Mouse (Mus musculus): ENCODE measurements around the gene Sval2. TPM values are rescaled to one million over a fixed set of nuclear protein-coding genes. Genes with fewer than 3 reads are reported as not detected.

Sval2 gene
- not detected in 2 replicates for polyA plus RNA-seq (2014; fragmentation: Nextera tagmentation; extraction: Ambion mirVana)

DNA sequence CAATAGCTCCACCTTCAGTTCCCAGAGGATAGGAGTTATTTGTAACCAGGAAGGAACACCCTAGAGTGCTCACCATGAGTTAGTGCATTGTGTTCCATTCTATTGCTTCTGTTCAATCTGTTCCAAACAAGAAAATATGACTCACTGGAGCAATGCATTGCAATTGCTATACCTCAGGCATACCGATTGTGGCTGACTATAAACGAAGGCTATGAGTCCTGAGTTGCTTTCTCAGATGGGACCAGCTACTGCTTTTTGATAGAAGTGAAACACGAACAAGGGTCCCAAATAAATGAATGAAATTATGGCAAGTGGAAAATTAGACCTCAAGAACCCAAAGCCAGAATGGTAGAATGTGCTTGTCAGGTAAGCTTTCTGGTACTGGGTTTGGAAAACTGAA, at the start of gene Sval2:
Gene Sval2 (plus strand): TSS at position 301 of the 400 bp plus-strand sequence.
- no peak for ATAC-seq (ENCODE audit: low FRiP score)
- Histone ChIP-seq H3K4me1 (ENCODE audit: control insufficient read depth, insufficient read depth, low read length) (no peaks in the 10 kb centered on the region), H3K9ac (ENCODE audit: low read length) (no peak within 1 kb of the TSS), H3K27me3 (ENCODE audit: control insufficient read depth, insufficient read depth, low read length) (no peaks in the 10 kb centered on the region), H3K9me3 (ENCODE audit: control insufficient read depth, low read length) (no peaks in the 10 kb centered on the region), H3K27ac (ENCODE audit: low read depth, low read length) (no peak within 1 kb of the TSS), H3K4me3 (ENCODE audit: low read depth, low read length) (no peak within 1 kb of the TSS), H3K4me2 (no peak within 1 kb of the TSS), H3K36me3 (ENCODE audit: control insufficient read depth, insufficient read depth, low read length) (no peaks in the 10 kb centered on the region)
- DNase-seq (ENCODE audit: low spot score, missing footprints) = no peak
- 89% methylated on average over 3 of the region's 3 CpGs for WGBS

DNA sequence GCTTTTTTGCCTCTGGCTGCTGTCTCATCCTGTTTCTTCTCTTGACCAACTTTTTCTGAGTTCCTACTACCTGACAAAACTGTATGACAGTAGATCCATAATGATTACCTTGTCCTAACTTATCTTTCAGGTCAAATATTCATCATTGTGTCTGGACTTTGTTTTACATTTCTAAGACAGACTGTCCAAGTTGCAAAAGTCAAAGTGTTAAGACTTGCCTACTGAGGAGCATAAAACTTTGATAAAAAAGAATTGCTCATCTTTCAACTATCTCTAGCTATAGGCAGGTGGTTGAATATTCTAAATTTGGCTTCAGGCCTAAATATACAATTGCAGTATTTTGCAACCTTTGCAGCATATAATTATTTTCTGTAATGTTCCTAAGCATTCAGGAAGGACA, 28.7 kb upstream of the Sval2 start:
- no peak overlapping the region for H3K27ac ChIP-seq (ENCODE audit: low read depth, low read length)
- H3K36me3 ChIP-seq (ENCODE audit: control insufficient read depth, insufficient read depth, low read length) = no peaks in the 10 kb centered on the region
- H3K4me2 ChIP-seq = no peak overlapping the region
- no peaks in the 10 kb centered on the region for H3K9me3 ChIP-seq (ENCODE audit: control insufficient read depth, low read length)
- ATAC-seq (ENCODE audit: low FRiP score) = no peak
- no peak for DNase-seq (ENCODE audit: low spot score, missing footprints)
- H3K4me3 ChIP-seq (ENCODE audit: low read depth, low read length) = no peak overlapping the region
- no peak overlapping the region for H3K9ac ChIP-seq (ENCODE audit: low read length)
- no peaks in the 10 kb centered on the region for H3K4me1 ChIP-seq (ENCODE audit: control insufficient read depth, insufficient read depth, low read length)
- no peaks in the 10 kb centered on the region for H3K27me3 ChIP-seq (ENCODE audit: control insufficient read depth, insufficient read depth, low read length)

DNA sequence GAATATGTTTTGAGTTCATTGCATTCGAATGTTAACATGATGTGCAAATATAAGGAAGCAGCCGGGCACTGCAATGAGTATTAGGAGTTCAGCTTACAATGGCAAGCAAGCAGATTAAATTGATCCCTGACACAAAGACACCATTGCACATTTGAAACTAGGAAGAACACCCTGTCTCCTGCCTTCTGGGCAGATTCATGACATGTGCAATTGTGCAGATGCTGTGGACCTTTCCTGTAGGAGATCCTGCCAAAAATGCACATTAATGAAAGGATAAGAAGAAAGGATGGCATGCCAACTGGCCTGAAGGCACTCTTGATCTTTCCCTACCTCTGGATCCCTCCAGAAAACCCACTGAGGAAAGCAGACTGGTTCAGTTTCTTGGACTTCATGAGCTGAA, 23.3 kb upstream of the Sval2 start:
- no peak overlapping the region for H3K9ac ChIP-seq (ENCODE audit: low read length)
- H3K27ac ChIP-seq (ENCODE audit: low read depth, low read length) = no peak overlapping the region
- 73% methylated on average over 2 of the region's 2 CpGs for WGBS
- no peaks in the 10 kb centered on the region for H3K36me3 ChIP-seq (ENCODE audit: control insufficient read depth, insufficient read depth, low read length)
- no peak overlapping the region for H3K4me2 ChIP-seq
- ATAC-seq (ENCODE audit: low FRiP score) = no peak
- no peak overlapping the region for H3K4me3 ChIP-seq (ENCODE audit: low read depth, low read length)
- no peaks in the 10 kb centered on the region for H3K27me3 ChIP-seq (ENCODE audit: control insufficient read depth, insufficient read depth, low read length)
- no peaks in the 10 kb centered on the region for H3K4me1 ChIP-seq (ENCODE audit: control insufficient read depth, insufficient read depth, low read length)
- H3K9me3 ChIP-seq (ENCODE audit: control insufficient read depth, low read length) = no peaks in the 10 kb centered on the region
- no peak for DNase-seq (ENCODE audit: low spot score, missing footprints)

DNA sequence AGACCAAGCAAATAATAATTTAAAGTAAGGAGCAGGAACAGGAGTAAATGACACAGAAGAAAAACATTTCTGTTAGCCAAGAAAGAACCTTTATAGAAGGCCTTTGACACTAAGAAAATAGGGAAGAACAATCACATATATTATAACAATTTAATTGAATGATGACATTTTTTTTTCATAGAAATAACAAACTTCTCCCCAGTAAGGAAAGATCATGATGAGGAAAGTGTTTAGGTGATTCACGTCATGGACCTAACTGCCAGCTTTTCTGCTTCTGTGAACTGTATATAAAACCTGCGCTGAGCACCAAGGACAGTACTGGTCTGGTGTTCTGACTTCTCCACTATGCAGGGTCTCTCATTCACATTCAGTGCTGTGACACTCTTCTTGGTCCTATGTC, 5.6 kb upstream of the Sval2 start, which contains the start of gene Pip:
Gene Pip (plus strand): TSS at position 301 of the 400 bp plus-strand sequence.
- Histone ChIP-seq H3K27me3 (ENCODE audit: control insufficient read depth, insufficient read depth, low read length) (no peaks in the 10 kb centered on the region), H3K4me2 (no peak within 1 kb of the TSS), H3K36me3 (ENCODE audit: control insufficient read depth, insufficient read depth, low read length) (no peaks in the 10 kb centered on the region), H3K4me1 (ENCODE audit: control insufficient read depth, insufficient read depth, low read length) (no peaks in the 10 kb centered on the region), H3K4me3 (ENCODE audit: low read depth, low read length) (no peak within 1 kb of the TSS), H3K27ac (ENCODE audit: low read depth, low read length) (no peak within 1 kb of the TSS), H3K9me3 (ENCODE audit: control insufficient read depth, low read length) (no peaks in the 10 kb centered on the region), H3K9ac (ENCODE audit: low read length) (no peak within 1 kb of the TSS)
- WGBS = 87% methylated on average over 2 of the region's 2 CpGs
- ATAC-seq (ENCODE audit: low FRiP score) (no peak), DNase-seq (ENCODE audit: low spot score, missing footprints) (no peak)

DNA sequence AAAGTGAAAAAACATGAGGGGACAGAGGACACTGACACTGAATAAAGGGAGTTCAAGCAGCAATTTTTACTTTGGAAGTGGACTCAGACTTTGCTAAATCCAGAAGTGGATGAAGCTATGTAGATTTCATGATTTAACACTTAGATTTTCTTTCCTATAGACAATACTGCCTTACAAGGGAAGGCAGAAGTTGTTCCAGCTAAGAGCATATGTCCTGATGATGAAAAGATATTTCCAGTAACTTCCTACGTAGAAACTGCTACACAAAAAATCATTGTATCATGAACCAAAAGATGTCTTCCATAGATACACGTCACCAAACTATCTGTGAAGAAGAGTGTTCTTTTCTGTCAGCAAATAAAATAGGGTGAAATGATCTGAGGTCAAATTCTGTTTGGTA, 11.2 kb downstream of the Sval2 start:
- Histone ChIP-seq H3K9ac (ENCODE audit: low read length) (no peak overlapping the region), H3K36me3 (ENCODE audit: control insufficient read depth, insufficient read depth, low read length) (no peaks in the 10 kb centered on the region), H3K27me3 (ENCODE audit: control insufficient read depth, insufficient read depth, low read length) (no peaks in the 10 kb centered on the region), H3K4me1 (ENCODE audit: control insufficient read depth, insufficient read depth, low read length) (no peaks in the 10 kb centered on the region), H3K9me3 (ENCODE audit: control insufficient read depth, low read length) (no peaks in the 10 kb centered on the region), H3K4me2 (no peak overlapping the region), H3K4me3 (ENCODE audit: low read depth, low read length) (no peak overlapping the region), H3K27ac (ENCODE audit: low read depth, low read length) (no peak overlapping the region)
- DNase-seq (ENCODE audit: low spot score, missing footprints) (no peak), ATAC-seq (ENCODE audit: low FRiP score) (no peak)
- 83% methylated on average over 2 of the region's 2 CpGs for WGBS

DNA sequence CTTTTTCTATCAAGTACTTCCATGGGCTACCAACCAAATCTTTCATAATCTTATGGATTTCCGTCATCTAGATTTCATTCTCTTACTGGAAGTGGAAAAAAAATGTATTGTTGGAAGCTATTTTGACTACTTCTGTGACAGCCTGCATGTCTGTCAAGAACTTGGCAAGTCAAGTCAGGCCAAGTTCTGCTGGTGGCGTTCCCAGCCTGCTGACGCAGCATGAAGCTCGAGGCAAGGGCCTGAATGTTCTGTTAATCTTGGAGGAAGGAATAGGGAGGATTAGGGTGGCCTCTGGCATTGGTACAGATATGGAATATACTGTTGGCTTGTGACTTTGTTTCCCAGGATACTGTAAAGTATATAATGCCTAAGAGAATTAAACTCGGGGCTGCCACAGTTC, 58.8 kb downstream of the Sval2 start:
- no peak overlapping the region for H3K27ac ChIP-seq (ENCODE audit: low read depth, low read length)
- no peaks in the 10 kb centered on the region for H3K27me3 ChIP-seq (ENCODE audit: control insufficient read depth, insufficient read depth, low read length)
- no peak for DNase-seq (ENCODE audit: low spot score, missing footprints)
- WGBS = 89% methylated on average over 5 of the region's 5 CpGs
- H3K9me3 ChIP-seq (ENCODE audit: control insufficient read depth, low read length) = no peaks in the 10 kb centered on the region
- H3K36me3 ChIP-seq (ENCODE audit: control insufficient read depth, insufficient read depth, low read length) = no peaks in the 10 kb centered on the region
- H3K9ac ChIP-seq (ENCODE audit: low read length) = no peak overlapping the region
- no peaks in the 10 kb centered on the region for H3K4me1 ChIP-seq (ENCODE audit: control insufficient read depth, insufficient read depth, low read length)
- no peak overlapping the region for H3K4me2 ChIP-seq
- H3K4me3 ChIP-seq (ENCODE audit: low read depth, low read length) = no peak overlapping the region
- no peak for ATAC-seq (ENCODE audit: low FRiP score)

Other genes with a start within 250 kb of the Sval2 start
- gene Ephb6, start 247.5 kb upstream of the Sval2 start, polyA plus RNA-seq (2014; fragmentation: Nextera tagmentation; extraction: Ambion mirVana) = 9.9 and 10.7 TPM in 2 replicates
- 0.26 and 0.27 TPM in 2 replicates for gene Trpv6, start 216.6 kb upstream of the Sval2 start, polyA plus RNA-seq (2014; fragmentation: Nextera tagmentation; extraction: Ambion mirVana)
- not detected in 2 replicates for gene Trpv5, start 172.2 kb upstream of the Sval2 start, polyA plus RNA-seq (2014; fragmentation: Nextera tagmentation; extraction: Ambion mirVana)
- gene Llcfc1, start 168.6 kb upstream of the Sval2 start, polyA plus RNA-seq (2014; fragmentation: Nextera tagmentation; extraction: Ambion mirVana) = not detected in 2 replicates
- gene Kel, start 148.7 kb upstream of the Sval2 start, polyA plus RNA-seq (2014; fragmentation: Nextera tagmentation; extraction: Ambion mirVana) = 11.0 and 11.7 TPM in 2 replicates
- gene Olfr459, start 77.8 kb upstream of the Sval2 start, polyA plus RNA-seq (2014; fragmentation: Nextera tagmentation; extraction: Ambion mirVana) = not detected in 2 replicates
- not detected in 2 replicates for gene Pip, start 5.5 kb upstream of the Sval2 start, polyA plus RNA-seq (2014; fragmentation: Nextera tagmentation; extraction: Ambion mirVana)
- gene Sval1, start 98.6 kb downstream of the Sval2 start, polyA plus RNA-seq (2014; fragmentation: Nextera tagmentation; extraction: Ambion mirVana) = not detected in 2 replicates
- not detected in 2 replicates for gene Sval3, start 115.2 kb downstream of the Sval2 start, polyA plus RNA-seq (2014; fragmentation: Nextera tagmentation; extraction: Ambion mirVana)
- gene Sva, start 185.4 kb downstream of the Sval2 start, polyA plus RNA-seq (2014; fragmentation: Nextera tagmentation; extraction: Ambion mirVana) = not detected in 2 replicates

Measured in midbrain, embryonic 11.5 days (tissue).